Mouse (Mus musculus) E14TG2a.4 (cell line): ENCODE measurements at regions not wholly inside any gene's neighbourhood (a gene's known extent, or its start where the extent isn't known, plus 50 kb on each side); places are given as distances from the start of the nearest gene placed in this dataset.

ENCODE experiments used
- CTCF ChIP-seq: conservative IDR thresholded peaks from 2 replicates; pipeline ENCODE4 v1.5.1; 2014; ENCODE audit warnings: low read length
- NANOG ChIP-seq: IDR thresholded peaks from 2 replicates; pipeline ENCODE4 v1.6.1; 2014; ENCODE audit warnings: borderline replicate concordance, low read length, mixed read lengths
- POU5F1 ChIP-seq: IDR thresholded peaks from 2 replicates; pipeline ENCODE4 v1.6.1; 2014; ENCODE audit warnings: low read length, borderline replicate concordance

- TF ChIP-seq POU5F1 = no peak
- no peak for TF ChIP-seq CTCF
- TF ChIP-seq NANOG = no peak
Observed at GRCm38 (mm10) chr10:51843099-51843498, 165.5 kb downstream of the Rfx6 start.
